Mouse (Mus musculus): ENCODE data around the gene Gm49353. TPM values are rescaled to one million over a fixed set of nuclear protein-coding genes. Genes with fewer than 3 reads are reported as not detected.

Gene Gm49353
- polyA plus RNA-seq, 1 experiment from 2014 or later = 12.4 TPM

GRCm38 (mm10) chr10:29225329-29225728, 26.6 kb downstream of the Gm49353 start:
- H3K27ac ChIP-seq = no peak overlapping the region
- DNase-seq (ENCODE audit: low spot score) = no peak
- no peak overlapping the region for H3K4me2 ChIP-seq (replicated peaks)
- H3K9ac ChIP-seq = no peak overlapping the region
- H3K27me3 ChIP-seq (ENCODE audit: control insufficient read depth, insufficient read depth, low read length) = no peaks in the 10 kb centered on the region
- H3K36me3 ChIP-seq (replicated peaks; ENCODE audit: control insufficient read depth, insufficient read depth) = peaks cover 80% of the 10 kb centered on the region
- WGBS = 92% methylated on average over 4 of the region's 4 CpGs
- H3K4me1 ChIP-seq (replicated peaks; ENCODE audit: control insufficient read depth, insufficient read depth, low read length) = no peaks in the 10 kb centered on the region
- ATAC-seq (ENCODE audit: low FRiP score) = no peak
- H3K4me3 ChIP-seq (replicated peaks; ENCODE audit: low read length) = no peak overlapping the region
- no peaks in the 10 kb centered on the region for H3K9me3 ChIP-seq (ENCODE audit: control insufficient read depth, low read length)

GRCm38 (mm10) chr10:29231208-29231607, 32.5 kb downstream of the Gm49353 start:
- 88% methylated on average over 2 of the region's 2 CpGs for WGBS
- H3K9ac ChIP-seq = no peak overlapping the region
- no peaks in the 10 kb centered on the region for H3K9me3 ChIP-seq (ENCODE audit: control insufficient read depth, low read length)
- peaks cover 44% of the 10 kb centered on the region for H3K36me3 ChIP-seq (replicated peaks; ENCODE audit: control insufficient read depth, insufficient read depth)
- H3K4me1 ChIP-seq (replicated peaks; ENCODE audit: control insufficient read depth, insufficient read depth, low read length) = no peaks in the 10 kb centered on the region
- H3K4me3 ChIP-seq (replicated peaks; ENCODE audit: low read length) = no peak overlapping the region
- H3K27me3 ChIP-seq (ENCODE audit: control insufficient read depth, insufficient read depth, low read length) = no peaks in the 10 kb centered on the region
- no peak overlapping the region for H3K4me2 ChIP-seq (replicated peaks)
- DNase-seq (ENCODE audit: low spot score) = peak; percentile 22
- ATAC-seq (ENCODE audit: low FRiP score) = no peak
- H3K27ac ChIP-seq = no peak overlapping the region

Other genes starting within 250 kb of the Gm49353 start
- gene 2310057J18Rik, start 212.7 kb upstream of the Gm49353 start, polyA plus RNA-seq (2014; fragmentation: Nextera tagmentation; extraction: Ambion mirVana) = not detected in 2 replicates
- 92.8 and 94.7 TPM in 2 replicates for gene Soga3, start 55.1 kb upstream of the Gm49353 start, polyA plus RNA-seq (2014; fragmentation: Nextera tagmentation; extraction: Ambion mirVana)
- 29.7 and 31.9 TPM in 2 replicates for gene 9330159F19Rik, start 12.7 kb downstream of the Gm49353 start, polyA plus RNA-seq (2014; fragmentation: Nextera tagmentation; extraction: Ambion mirVana)
- gene Echdc1, start 114.2 kb downstream of the Gm49353 start, polyA plus RNA-seq (2014; fragmentation: Nextera tagmentation; extraction: Ambion mirVana) = 31.1 and 36.9 TPM in 2 replicates
- 62.1 and 78.1 TPM in 2 replicates for gene Rnf146, start 163.5 kb downstream of the Gm49353 start, polyA plus RNA-seq (2014; fragmentation: Nextera tagmentation; extraction: Ambion mirVana)